Mouse (Mus musculus) spleen, adult 2 months (tissue): ENCODE results near the gene Hcrtr2. TPM values are rescaled to one million over a fixed set of nuclear protein-coding genes. Genes with fewer than 3 reads are reported as not detected.

Source experiments
- DNase-seq, 2 experiments: peaks; one replicate each; pipeline versions ENCODE4 v3.0.0 to v3.0.0-alpha.2; 2012 to 2021; ENCODE audit warnings: low spot score in 2 of 2, low read depth in 1 of 2
- H3K27ac ChIP-seq: fragments of 200-500 bp; 2 replicates; pipeline ENCODE4 v1.5.1; 2012; ENCODE audit warnings: low read length, inconsistent platforms; ENCODE audit not compliant: insufficient read depth
- H3K27me3 ChIP-seq: fragments of 200-500 bp; 2 replicates; pipeline ENCODE4 v1.6.1; 2012; ENCODE audit warnings: mild to moderate bottlenecking, moderate library complexity, low read length, inconsistent platforms; ENCODE audit not compliant: control insufficient read depth, insufficient read depth
- H3K36me3 ChIP-seq: fragments of 200-500 bp; 2 replicates; pipeline ENCODE4 v1.6.1; 2012; ENCODE audit warnings: mild to moderate bottlenecking, low read length, inconsistent platforms; ENCODE audit not compliant: control insufficient read depth, insufficient read depth
- H3K4me1 ChIP-seq: fragments of 200-500 bp; 2 replicates; pipeline ENCODE4 v1.6.1; 2011; ENCODE audit warnings: inconsistent platforms; ENCODE audit not compliant: control insufficient read depth, insufficient read depth, insufficient read length
- H3K4me3 ChIP-seq: fragments of 200-500 bp; 2 replicates; pipeline ENCODE4 v1.5.1; 2011; ENCODE audit warnings: mild to moderate bottlenecking, inconsistent platforms; ENCODE audit not compliant: insufficient read depth, insufficient read length; ENCODE audit errors: extremely low read depth
- CTCF ChIP-seq: fragments of 200-500 bp; IDR thresholded peaks from 2 replicates; pipeline ENCODE4 v1.5.1; 2011; ENCODE audit warnings: mild to moderate bottlenecking, inconsistent platforms; ENCODE audit not compliant: insufficient read depth, insufficient read length, insufficient replicate concordance; ENCODE audit errors: extremely low read depth
- POLR2A ChIP-seq: fragments of 200-500 bp; IDR thresholded peaks from 2 replicates; pipeline ENCODE4 v1.6.1; 2011; ENCODE audit warnings: low read depth, low read length, inconsistent platforms
- WGBS: fragments of 180-500 bp; shearing (Covaris S2); methylation state at CpG from one replicate; pipeline ENCODE4 v1.1.7; 2018; 5-methylcytosine and 5-hydroxymethylcytosine counted together
- polyA plus RNA-seq: library from polyadenylated mRNA; depleted of rRNA; stranded (reverse); fragments of >200 nt; gene quantifications from 2 replicates; pipeline ENCODE4 v1.2.3, GENCODE M21; 2012

Gene Hcrtr2
- polyA plus RNA-seq, 1 experiment: 0.61 TPM

GRCm38 (mm10) chr9:76291384-76291783 lies 32.3 kb downstream of the Hcrtr2 start:
- Histone ChIP-seq H3K27me3 (no peaks in the 10 kb centered on the region), H3K4me1 (no peaks in the 10 kb centered on the region), H3K4me3 (no peak overlapping the region), H3K27ac (no peak overlapping the region), H3K36me3 (no peaks in the 10 kb centered on the region)
- DNase-seq: no peak
- 71% methylated on average over 5 of the region's 5 CpGs for WGBS
- TF ChIP-seq POLR2A: no peak
- TF ChIP-seq CTCF: no peak

DNA sequence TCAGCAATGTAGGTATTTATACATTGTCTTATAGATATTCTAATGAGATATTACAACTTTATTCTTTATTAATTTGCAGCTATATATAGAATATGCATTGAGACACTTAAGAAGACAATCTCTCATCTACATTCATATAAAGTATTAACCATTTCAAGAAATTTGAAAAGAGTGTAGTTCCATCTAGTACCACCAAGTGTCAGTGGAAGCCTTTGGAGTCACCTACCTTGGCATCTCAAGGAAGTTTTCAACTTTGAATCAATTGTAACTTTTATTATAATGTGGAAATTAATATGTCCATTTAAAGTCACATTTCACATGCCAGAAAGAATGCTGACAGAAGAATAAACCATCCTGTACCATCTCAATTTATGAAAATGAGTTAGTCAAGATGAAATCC lies 52.8 kb downstream of the Hcrtr2 start:
- no peak overlapping the region for H3K27ac ChIP-seq
- no peak for DNase-seq
- TF ChIP-seq CTCF (no peak), POLR2A (no peak)
- no peaks in the 10 kb centered on the region for H3K36me3 ChIP-seq
- no peak overlapping the region for H3K4me3 ChIP-seq
- H3K27me3 ChIP-seq: no peaks in the 10 kb centered on the region
- no peaks in the 10 kb centered on the region for H3K4me1 ChIP-seq

- WGBS: 43% methylated on average over 5 of the region's 5 CpGs
- TF ChIP-seq POLR2A (no peak), CTCF (no peak)
- Histone ChIP-seq H3K4me3 (no peak overlapping the region), H3K27me3 (no peaks in the 10 kb centered on the region), H3K36me3 (no peaks in the 10 kb centered on the region), H3K4me1 (no peaks in the 10 kb centered on the region), H3K27ac (no peak overlapping the region)
- DNase-seq: no peak
Measured at GRCm38 (mm10) chr9:76257731-76258130, 65.9 kb downstream of the Hcrtr2 start.

- DNase-seq: no peak
- Histone ChIP-seq H3K36me3 (no peaks in the 10 kb centered on the region), H3K27me3 (no peaks in the 10 kb centered on the region), H3K4me3 (no peak overlapping the region), H3K27ac (no peak overlapping the region), H3K4me1 (no peaks in the 10 kb centered on the region)
- no peak for TF ChIP-seq CTCF
- no peak for TF ChIP-seq POLR2A
- 87% methylated on average over 7 of the region's 7 CpGs for WGBS
Measured at GRCm38 (mm10) chr9:76252544-76252943, 71.1 kb downstream of the Hcrtr2 start.

DNA sequence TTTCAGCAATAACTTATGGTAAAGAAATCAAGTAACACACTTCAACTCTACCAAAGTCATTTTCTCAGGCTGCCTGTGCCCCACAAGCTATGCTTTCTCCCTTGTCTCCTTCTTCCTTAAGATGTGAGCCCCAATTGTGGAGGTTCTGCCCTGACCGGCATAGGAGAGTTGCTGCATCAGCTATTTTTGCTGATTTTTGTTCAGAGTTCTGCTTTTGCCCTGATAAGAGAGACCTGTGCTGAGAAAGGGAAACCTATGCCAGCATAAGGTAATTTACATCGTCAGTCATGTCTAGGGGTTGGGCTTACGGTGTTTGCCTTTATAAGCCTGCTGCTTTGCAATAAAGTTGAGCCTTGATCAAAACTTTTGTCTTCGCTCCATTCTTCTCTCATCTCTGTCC lies 71.5 kb downstream of the Hcrtr2 start:
- 75% methylated on average over 4 of the region's 4 CpGs for WGBS
- Histone ChIP-seq H3K4me3 (no peak overlapping the region), H3K4me1 (no peaks in the 10 kb centered on the region), H3K27ac (no peak overlapping the region), H3K36me3 (no peaks in the 10 kb centered on the region), H3K27me3 (no peaks in the 10 kb centered on the region)
- TF ChIP-seq POLR2A: no peak
- TF ChIP-seq CTCF: no peak
- no peak for DNase-seq

DNA sequence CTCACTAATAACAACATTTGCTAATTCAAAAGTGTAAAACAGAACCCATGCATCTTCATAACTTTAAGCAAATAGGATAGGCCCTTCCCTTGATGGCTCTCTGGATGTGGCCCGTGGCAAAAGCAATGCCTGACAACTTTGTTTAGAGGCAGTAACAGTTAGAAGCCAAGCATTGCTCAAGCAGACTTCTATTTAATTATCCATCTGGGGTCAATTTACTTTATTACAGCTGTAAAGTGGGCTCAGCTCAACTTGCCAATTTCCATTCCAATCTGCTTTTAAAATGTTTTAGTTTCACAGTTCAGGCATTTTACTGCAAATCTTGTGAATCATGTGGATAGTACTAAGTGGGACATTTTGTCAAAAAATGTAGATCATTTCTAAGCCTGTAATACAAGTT lies 81.3 kb downstream of the Hcrtr2 start:
- TF ChIP-seq POLR2A (no peak), CTCF (no peak)
- no peaks in the 10 kb centered on the region for H3K4me1 ChIP-seq
- 49% methylated on average over 1 of the region's 1 CpGs for WGBS
- DNase-seq: no peak
- H3K36me3 ChIP-seq: no peaks in the 10 kb centered on the region
- no peak overlapping the region for H3K27ac ChIP-seq
- no peaks in the 10 kb centered on the region for H3K27me3 ChIP-seq
- no peak overlapping the region for H3K4me3 ChIP-seq

DNA sequence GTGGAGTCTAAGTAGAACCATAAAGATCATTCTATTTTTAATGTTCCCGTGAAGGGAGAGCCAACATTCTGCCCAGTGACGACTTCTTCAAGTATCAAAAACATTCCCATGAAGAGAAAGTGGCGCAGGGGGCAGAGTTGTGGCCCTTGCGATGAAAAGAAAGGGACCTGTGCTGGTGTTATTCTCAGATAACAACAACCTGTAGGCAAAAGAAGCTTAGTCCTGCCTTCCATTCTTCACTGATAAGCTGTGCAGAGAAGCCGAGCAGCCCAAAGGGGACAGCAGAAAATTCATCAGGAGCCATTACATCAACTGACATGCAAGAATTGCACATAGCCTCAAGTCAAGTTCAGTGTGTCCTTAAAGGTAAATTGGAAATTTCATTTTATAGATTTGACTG lies 85.7 kb downstream of the Hcrtr2 start:
- no peak overlapping the region for H3K4me3 ChIP-seq
- no peak for DNase-seq
- H3K27ac ChIP-seq: no peak overlapping the region
- H3K36me3 ChIP-seq: no peaks in the 10 kb centered on the region
- 68% methylated on average over 5 of the region's 5 CpGs for WGBS
- H3K4me1 ChIP-seq: no peaks in the 10 kb centered on the region
- H3K27me3 ChIP-seq: no peaks in the 10 kb centered on the region
- TF ChIP-seq CTCF (no peak), POLR2A (no peak)

DNA sequence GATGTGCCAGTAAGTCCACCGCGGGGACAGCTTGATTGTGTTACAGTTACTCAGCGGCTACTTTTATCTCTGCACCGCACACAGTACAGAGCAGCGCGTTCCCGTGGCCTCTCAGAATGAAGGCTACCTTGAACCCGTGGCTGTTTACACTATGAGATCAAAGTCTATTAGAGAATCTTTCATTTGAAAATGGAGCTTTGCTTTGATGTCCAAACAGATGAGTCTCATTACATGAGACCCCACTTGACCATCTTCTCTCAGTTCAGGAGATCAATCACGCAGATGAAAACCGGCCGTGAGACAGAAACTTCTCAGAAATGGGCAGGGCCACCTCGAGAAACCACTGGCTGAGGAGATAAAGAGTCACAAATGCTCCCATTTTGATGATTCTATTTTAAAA lies 86.4 kb downstream of the Hcrtr2 start:
- H3K27me3 ChIP-seq: no peaks in the 10 kb centered on the region
- DNase-seq: no peak
- TF ChIP-seq POLR2A (no peak), CTCF (no peak)
- H3K27ac ChIP-seq: no peak overlapping the region
- 62% methylated on average over 12 of the region's 12 CpGs for WGBS
- no peaks in the 10 kb centered on the region for H3K4me1 ChIP-seq
- H3K4me3 ChIP-seq: no peak overlapping the region
- H3K36me3 ChIP-seq: no peaks in the 10 kb centered on the region
